Mouse (Mus musculus): ENCODE results near the gene Gm9758. TPM values are rescaled to one million over a fixed set of nuclear protein-coding genes. Genes with fewer than 3 reads are reported as not detected.
"Not testable (repeated sequence)": the region's sequence is repeated elsewhere in the genome, so short reads cannot be mapped to it uniquely, and the experiment has no call there.

Gene Gm9758
- polyA plus RNA-seq, 1 experiment from 2014 or later, result not detected

DNA sequence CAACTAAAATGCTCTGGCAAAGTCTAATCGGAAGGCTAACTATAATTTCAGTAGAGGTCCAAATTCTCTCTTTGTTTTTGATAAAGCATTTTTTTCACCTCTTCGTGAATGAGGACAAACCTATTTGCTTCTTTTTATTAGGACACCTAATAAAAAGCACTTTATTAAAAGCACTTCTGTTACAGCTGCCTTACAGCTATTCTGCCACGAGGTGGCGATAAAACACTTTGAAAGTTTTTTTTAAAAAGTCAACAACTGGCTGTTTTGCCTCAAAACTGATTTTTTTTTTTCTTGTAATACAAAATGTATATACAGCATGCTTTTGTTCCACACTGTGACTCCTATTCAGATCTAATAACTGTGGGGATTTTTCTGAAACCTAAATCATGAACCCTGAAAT is 12.3 kb upstream of the Gm9758 start:
- not testable (repeated sequence) for H3K4me2 ChIP-seq; H3K27me3 ChIP-seq; ATAC-seq (replicated peaks; ENCODE audit: insufficient number of reproducible peaks, insufficient read depth, low FRiP score, low read depth); H3K9me3 ChIP-seq (replicated peaks); H3K36me3 ChIP-seq; H3K4me3 ChIP-seq; H3K9ac ChIP-seq; H3K27ac ChIP-seq; H3K4me1 ChIP-seq (replicated peaks)
- 25% methylated on average over 4 of the region's 4 CpGs for WGBS

DNA sequence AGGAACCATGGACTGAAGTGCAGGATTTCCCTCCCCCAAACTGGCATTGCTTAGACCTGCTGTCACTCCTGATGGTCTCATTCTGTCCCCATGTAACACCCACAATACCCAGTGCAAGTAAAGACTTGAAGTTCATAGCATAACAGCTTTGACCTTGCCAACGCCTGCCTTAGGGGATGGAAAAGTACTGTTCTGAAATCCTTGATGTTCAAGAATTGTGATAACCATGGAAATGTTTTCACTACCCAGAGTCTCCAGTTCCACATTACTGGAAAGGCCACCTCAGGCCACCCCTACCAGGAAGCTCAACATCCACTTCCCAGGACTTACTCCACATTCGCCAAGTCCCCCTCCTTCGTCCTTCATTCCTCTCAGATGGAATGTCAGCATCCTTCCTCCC is 338 bp downstream of the Gm9758 start:
- H3K27ac ChIP-seq; ATAC-seq (replicated peaks; ENCODE audit: insufficient number of reproducible peaks, insufficient read depth, low FRiP score, low read depth); H3K36me3 ChIP-seq; H3K27me3 ChIP-seq; H3K4me1 ChIP-seq (replicated peaks); H3K4me2 ChIP-seq; H3K9ac ChIP-seq; H3K9me3 ChIP-seq (replicated peaks); H3K4me3 ChIP-seq: not testable (repeated sequence)
- 58% methylated on average over 2 of the region's 3 CpGs for WGBS

DNA sequence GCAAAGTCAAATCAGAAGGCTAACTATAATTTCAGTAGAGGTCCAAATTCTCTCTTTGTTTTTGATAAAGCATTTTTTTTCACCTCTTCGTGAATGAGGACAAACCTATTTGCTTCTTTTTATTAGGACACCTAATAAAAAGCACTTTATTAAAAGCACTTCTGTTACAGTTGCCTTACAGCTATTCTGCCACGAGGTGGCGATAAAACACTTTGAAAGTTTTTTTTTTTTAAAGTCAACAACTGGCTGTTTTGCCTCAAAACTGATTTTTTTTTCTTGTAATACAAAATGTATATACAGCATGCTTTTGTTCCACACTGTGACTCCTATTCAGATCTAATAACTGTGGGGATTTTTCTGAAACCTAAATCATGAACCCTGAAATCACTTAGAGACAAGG is 11.2 kb downstream of the Gm9758 start:
- H3K36me3 ChIP-seq; H3K9ac ChIP-seq; H3K4me3 ChIP-seq; H3K27me3 ChIP-seq; ATAC-seq (replicated peaks; ENCODE audit: insufficient number of reproducible peaks, insufficient read depth, low FRiP score, low read depth); H3K4me2 ChIP-seq; H3K4me1 ChIP-seq (replicated peaks); H3K9me3 ChIP-seq (replicated peaks); H3K27ac ChIP-seq: not testable (repeated sequence)
- WGBS, result 17% methylated on average over 3 of the region's 3 CpGs

DNA sequence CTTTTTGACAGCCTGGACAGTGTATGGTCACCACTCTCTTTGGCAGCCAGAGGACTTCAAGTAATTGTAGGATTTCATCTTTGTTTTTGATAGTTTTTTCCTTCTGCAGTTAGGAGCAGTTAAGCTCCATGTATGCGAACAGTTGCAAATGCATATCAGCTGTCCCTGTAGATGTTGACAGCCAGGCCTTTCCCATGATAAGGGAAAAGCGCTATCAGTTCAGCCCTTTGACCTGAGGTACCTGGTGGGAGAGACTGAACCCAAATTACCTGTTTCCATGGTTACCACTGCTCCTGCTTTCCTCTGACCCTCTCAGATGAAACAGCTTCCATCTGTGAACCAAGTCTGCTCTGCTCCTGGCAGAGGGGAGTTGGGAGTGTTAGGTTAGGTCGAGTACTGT is 22.5 kb downstream of the Gm9758 start:
- no peak for ATAC-seq (replicated peaks; ENCODE audit: insufficient number of reproducible peaks, insufficient read depth, low FRiP score, low read depth)
- no peaks in the 10 kb centered on the region for H3K27me3 ChIP-seq
- WGBS, result 40% methylated on average over 3 of the region's 3 CpGs

DNA sequence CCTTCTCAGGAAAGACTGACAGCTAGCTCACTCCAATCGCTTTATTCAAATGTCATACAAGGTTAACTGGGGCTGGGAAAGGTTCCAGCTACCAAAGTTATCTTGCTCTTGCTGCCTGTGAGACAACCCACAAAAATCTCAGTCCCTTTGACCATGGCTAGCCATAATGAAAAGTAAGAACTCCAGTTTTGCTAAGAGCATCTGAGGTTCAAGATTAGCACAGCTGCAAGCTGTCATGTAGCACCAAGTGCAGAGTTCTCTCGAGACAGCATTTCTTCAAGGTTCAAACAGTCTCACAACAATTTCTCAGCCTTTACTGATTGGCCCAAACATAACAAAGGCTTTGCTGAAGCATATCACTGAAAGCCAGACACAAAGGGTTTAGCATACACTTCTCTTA is 29.4 kb downstream of the Gm9758 start:
- not testable (repeated sequence) for H3K4me3 ChIP-seq; H3K4me2 ChIP-seq; H3K9ac ChIP-seq; H3K9me3 ChIP-seq (replicated peaks); H3K4me1 ChIP-seq (replicated peaks); H3K27me3 ChIP-seq; H3K36me3 ChIP-seq
- H3K27ac ChIP-seq, result peak overlapping the region; percentile 37; the same call in 1 of the 2 replicates
- ATAC-seq (replicated peaks; ENCODE audit: insufficient number of reproducible peaks, insufficient read depth, low FRiP score, low read depth), result 0 out of 2 replicates have a peak, but pooled peaks have one; percentile 22
- WGBS, result 27% methylated on average over 2 of the region's 2 CpGs

More for the DNA sequence above, 22.5 kb downstream of the Gm9758 start:
- H3K4me2 ChIP-seq, result no peak overlapping the region
- H3K9ac ChIP-seq, result no peak overlapping the region
- H3K9me3 ChIP-seq (replicated peaks), result no peaks in the 10 kb centered on the region
- H3K36me3 ChIP-seq, result no peaks in the 10 kb centered on the region
- H3K27ac ChIP-seq, result no peak overlapping the region
- no peak overlapping the region for H3K4me3 ChIP-seq
- no peaks in the 10 kb centered on the region for H3K4me1 ChIP-seq (replicated peaks)

Other genes starting within 250 kb of the Gm9758 start
- gene Speer4e, start 23.5 kb upstream of the Gm9758 start, polyA plus RNA-seq (2015; fragmentation: Nextera tagmentation; extraction: Ambion mirVana), result not detected in 2 replicates
- not detected in 2 replicates for gene Gm10354, start 64.0 kb upstream of the Gm9758 start, polyA plus RNA-seq (2015; fragmentation: Nextera tagmentation; extraction: Ambion mirVana)
- gene Gm17019, start 118.1 kb upstream of the Gm9758 start, polyA plus RNA-seq (2015; fragmentation: Nextera tagmentation; extraction: Ambion mirVana), result 0.19 TPM in 1 of 2 replicates, not detected in the other

All from heart, embryonic 15.5 days (tissue).